Mouse (Mus musculus): ENCODE measurements at regions not wholly inside any gene's neighbourhood (a gene's known extent, or its start where the extent isn't known, plus 50 kb on each side); places are given as distances from the start of the nearest gene placed in this dataset.
A peak's percentile ranks its signal among the peaks of the same experiment; 100 is the strongest.

GRCm38 (mm10) chr2:84184288-84185015 is 194.1 kb downstream of the Gm13691 start:
- Histone ChIP-seq H3K4me2 (replicated peaks; ENCODE audit: low read depth, low read length) (peak overlapping the region; percentile 18; the same call in 1 of the 2 replicates), H3K4me1 (ENCODE audit: insufficient read depth, low read depth, low read length) (no peaks in the 10 kb centered on the region), H3K4me3 (ENCODE audit: low read depth, low read length) (no peak overlapping the region), H3K27me3 (replicated peaks; ENCODE audit: insufficient read depth, low read length) (no peaks in the 10 kb centered on the region), H3K9ac (replicated peaks; ENCODE audit: low read depth) (no peak overlapping the region), H3K27ac (ENCODE audit: low read length) (peak overlapping the region; percentile 64), H3K9me3 (ENCODE audit: low read length) (no peaks in the 10 kb centered on the region), H3K36me3 (ENCODE audit: insufficient read depth, low read length) (no peaks in the 10 kb centered on the region)
- WGBS, result 45% methylated on average over 19 of the region's 19 CpGs
- TF ChIP-seq EP300 (IDR thresholded peaks at IDR 0.05) (peak; percentile 85), CTCF (IDR thresholded peaks at IDR 0.05) (peak; percentile 23; the same call in 1 of the 2 replicates)
- ATAC-seq (peak; percentile 92), DNase-seq (ENCODE audit: low spot score) (peak; percentile 73)

GRCm38 (mm10) chr2:84185016-84185330 is 194.6 kb downstream of the Gm13691 start:
- Histone ChIP-seq H3K4me3 (ENCODE audit: low read depth, low read length) (no peak overlapping the region), H3K9me3 (ENCODE audit: low read length) (no peaks in the 10 kb centered on the region), H3K36me3 (ENCODE audit: insufficient read depth, low read length) (no peaks in the 10 kb centered on the region), H3K27ac (ENCODE audit: low read length) (peak overlapping the region; percentile 16), H3K4me2 (replicated peaks; ENCODE audit: low read depth, low read length) (peak overlapping the region; percentile 18; the same call in 1 of the 2 replicates), H3K4me1 (ENCODE audit: insufficient read depth, low read depth, low read length) (no peaks in the 10 kb centered on the region), H3K27me3 (replicated peaks; ENCODE audit: insufficient read depth, low read length) (no peaks in the 10 kb centered on the region), H3K9ac (replicated peaks; ENCODE audit: low read depth) (no peak overlapping the region)
- 63% methylated on average over 7 of the region's 7 CpGs for WGBS
- ATAC-seq, result no peak
- no peak for DNase-seq (ENCODE audit: low spot score)
- TF ChIP-seq CTCF (IDR thresholded peaks at IDR 0.05) (no peak; the same call in 1 of the 2 replicates), EP300 (IDR thresholded peaks at IDR 0.05) (peak; percentile 55; the same call in 1 of the 2 replicates)

GRCm38 (mm10) chr2:84186126-84186701 is 195.9 kb downstream of the Gm13691 start:
- H3K4me1 ChIP-seq (ENCODE audit: insufficient read depth, low read depth, low read length), result no peaks in the 10 kb centered on the region

GRCm38 (mm10) chr2:84187456-84187855 is 197.1 kb downstream of the Gm13691 start:
- ATAC-seq (no peak), DNase-seq (ENCODE audit: low spot score) (no peak)
- Histone ChIP-seq H3K27ac (ENCODE audit: low read length) (no peak overlapping the region), H3K9me3 (ENCODE audit: low read length) (no peaks in the 10 kb centered on the region), H3K27me3 (replicated peaks; ENCODE audit: insufficient read depth, low read length) (no peaks in the 10 kb centered on the region), H3K4me2 (replicated peaks; ENCODE audit: low read depth, low read length) (no peak overlapping the region), H3K4me1 (ENCODE audit: insufficient read depth, low read depth, low read length) (no peaks in the 10 kb centered on the region), H3K36me3 (ENCODE audit: insufficient read depth, low read length) (no peaks in the 10 kb centered on the region), H3K4me3 (ENCODE audit: low read depth, low read length) (no peak overlapping the region), H3K9ac (replicated peaks; ENCODE audit: low read depth) (no peak overlapping the region)
- TF ChIP-seq EP300 (IDR thresholded peaks at IDR 0.05) (no peak), CTCF (IDR thresholded peaks at IDR 0.05) (no peak)
- 92% methylated on average over 4 of the region's 4 CpGs for WGBS

More at GRCm38 (mm10) chr2:84186126-84186701, 195.9 kb downstream of the Gm13691 start:
- H3K4me3 ChIP-seq (ENCODE audit: low read depth, low read length), result no peak overlapping the region
- H3K27ac ChIP-seq (ENCODE audit: low read length), result no peak overlapping the region; the same call in 1 of the 2 replicates
- no peak overlapping the region; the same call in 1 of the 2 replicates for H3K4me2 ChIP-seq (replicated peaks; ENCODE audit: low read depth, low read length)
- no peaks in the 10 kb centered on the region for H3K9me3 ChIP-seq (ENCODE audit: low read length)
- H3K36me3 ChIP-seq (ENCODE audit: insufficient read depth, low read length), result no peaks in the 10 kb centered on the region
- no peak overlapping the region for H3K9ac ChIP-seq (replicated peaks; ENCODE audit: low read depth)
- peak; percentile 77 for TF ChIP-seq CTCF (IDR thresholded peaks at IDR 0.05)
- TF ChIP-seq EP300 (IDR thresholded peaks at IDR 0.05), result 0 out of 2 replicates have a peak, but pooled peaks have one; percentile 42
- H3K27me3 ChIP-seq (replicated peaks; ENCODE audit: insufficient read depth, low read length), result no peaks in the 10 kb centered on the region
- peak; percentile 66 for DNase-seq (ENCODE audit: low spot score)
- ATAC-seq, result peak; percentile 72
- 27% methylated on average over 9 of the region's 9 CpGs for WGBS

- Histone ChIP-seq H3K27ac (ENCODE audit: low read length) (no peak overlapping the region), H3K4me2 (replicated peaks; ENCODE audit: low read depth, low read length) (no peak overlapping the region), H3K4me1 (ENCODE audit: insufficient read depth, low read depth, low read length) (no peaks in the 10 kb centered on the region), H3K4me3 (ENCODE audit: low read depth, low read length) (no peak overlapping the region), H3K36me3 (ENCODE audit: insufficient read depth, low read length) (no peaks in the 10 kb centered on the region), H3K9ac (replicated peaks; ENCODE audit: low read depth) (no peak overlapping the region), H3K27me3 (replicated peaks; ENCODE audit: insufficient read depth, low read length) (no peaks in the 10 kb centered on the region), H3K9me3 (ENCODE audit: low read length) (no peaks in the 10 kb centered on the region)
- 54% methylated on average over 3 of the region's 3 CpGs for WGBS
- no peak for ATAC-seq
- TF ChIP-seq EP300 (IDR thresholded peaks at IDR 0.05) (no peak), CTCF (IDR thresholded peaks at IDR 0.05) (no peak)
- DNase-seq (ENCODE audit: low spot score), result no peak
Measured at GRCm38 (mm10) chr2:84189302-84189701, 198.9 kb downstream of the Gm13691 start.

- Histone ChIP-seq H3K27ac (ENCODE audit: low read length) (no peak overlapping the region), H3K4me2 (replicated peaks; ENCODE audit: low read depth, low read length) (no peak overlapping the region), H3K36me3 (ENCODE audit: insufficient read depth, low read length) (no peaks in the 10 kb centered on the region), H3K4me1 (ENCODE audit: insufficient read depth, low read depth, low read length) (no peaks in the 10 kb centered on the region), H3K9me3 (ENCODE audit: low read length) (no peaks in the 10 kb centered on the region), H3K27me3 (replicated peaks; ENCODE audit: insufficient read depth, low read length) (no peaks in the 10 kb centered on the region), H3K9ac (replicated peaks; ENCODE audit: low read depth) (no peak overlapping the region), H3K4me3 (ENCODE audit: low read depth, low read length) (no peak overlapping the region)
- ATAC-seq, result no peak
- 51% methylated on average over 1 of the region's 1 CpGs for WGBS
- no peak for DNase-seq (ENCODE audit: low spot score)
- TF ChIP-seq EP300 (IDR thresholded peaks at IDR 0.05), result no peak
- no peak for TF ChIP-seq CTCF (IDR thresholded peaks at IDR 0.05)
Measured at GRCm38 (mm10) chr2:84217116-84217515, 208.1 kb downstream of the Calcrl start.
